Mouse (Mus musculus) hindbrain, embryonic 10.5 days (tissue): Measurements from ENCODE around the gene Efna4. TPM values are rescaled to one million over a fixed set of nuclear protein-coding genes. Genes with fewer than 3 reads are reported as not detected.

Experiments used
- DNase-seq: peaks from one replicate; pipeline ENCODE4 v3.0.0-alpha.2; 2017; ENCODE audit warnings: low spot score
- H3K27ac ChIP-seq: fragments of 300-500 bp; sonication (generic); 2 replicates; pipeline ENCODE4 v1.5.1; 2016; ENCODE audit warnings: mild to moderate bottlenecking, moderate library complexity
- H3K27me3 ChIP-seq: fragments of 300-500 bp; sonication (generic); 2 replicates; pipeline ENCODE4 v1.6.1; 2016; ENCODE audit warnings: mild to moderate bottlenecking; ENCODE audit not compliant: poor library complexity, insufficient read depth, severe bottlenecking
- H3K36me3 ChIP-seq: fragments of 300-500 bp; sonication (generic); 2 replicates; pipeline ENCODE4 v1.6.1; 2016; ENCODE audit warnings: mild to moderate bottlenecking, moderate library complexity
- H3K4me1 ChIP-seq: fragments of 300-500 bp; sonication (generic); replicated peaks from 2 replicates; pipeline ENCODE4 v1.6.1; 2016; ENCODE audit warnings: mild to moderate bottlenecking
- H3K4me3 ChIP-seq: fragments of 300-500 bp; sonication (generic); 2 replicates; pipeline ENCODE4 v1.5.1; 2016; ENCODE audit warnings: mild to moderate bottlenecking, moderate library complexity
- H3K9me3 ChIP-seq: fragments of 300-500 bp; sonication (generic); 2 replicates; pipeline ENCODE4 v1.6.1; 2016; ENCODE audit warnings: mild to moderate bottlenecking, moderate library complexity
- WGBS: fragments of 180-500 bp; shearing (Covaris S2); methylation state at CpG from one replicate; pipeline ENCODE4 v1.1.7; 2016; 5-methylcytosine and 5-hydroxymethylcytosine counted together
- polyA plus RNA-seq: library from polyadenylated mRNA; unstranded; fragments of >200 nt; fragmentation: Nextera tagmentation; extraction: Ambion mirVana; gene quantifications from 2 replicates; pipeline ENCODE4 v1.2.1, GENCODE M21; 2016

The Efna4 gene
- polyA plus RNA-seq, 1 experiment from 2014 or later = 23.2 TPM

GRCm38 (mm10) chr3:89379388-89380131, 41.7 kb upstream of the Efna4 start:
- DNase-seq = no peak
- Histone ChIP-seq H3K4me3 (peak overlapping the region; percentile 65; the same call in 1 of the 2 replicates), H3K36me3 (peaks cover 18% of the 10 kb centered on the region; the same call in 1 of the 2 replicates), H3K4me1 (peaks cover 31% of the 10 kb centered on the region), H3K27ac (peak overlapping the region; percentile 93), H3K9me3 (no peaks in the 10 kb centered on the region), H3K27me3 (no peaks in the 10 kb centered on the region)
- WGBS = 87% methylated on average over 31 of the region's 31 CpGs

- H3K9me3 ChIP-seq = no peaks in the 10 kb centered on the region
- 1% methylated on average over 29 of the region's 29 CpGs for WGBS
Measured at GRCm38 (mm10) chr3:89378394-89379067, 40.7 kb upstream of the Efna4 start.

GRCm38 (mm10) chr3:89377831-89378230, 40.0 kb upstream of the Efna4 start:
- H3K9me3 ChIP-seq = no peaks in the 10 kb centered on the region
- 67% methylated on average over 4 of the region's 4 CpGs for WGBS
- H3K27me3 ChIP-seq = no peaks in the 10 kb centered on the region
- peak overlapping the region; percentile 93 for H3K27ac ChIP-seq
- H3K4me3 ChIP-seq = peak overlapping the region; percentile 65
- no peak for DNase-seq
- peaks cover 18% of the 10 kb centered on the region; the same call in 1 of the 2 replicates for H3K36me3 ChIP-seq
- H3K4me1 ChIP-seq = peaks cover 25% of the 10 kb centered on the region

More at GRCm38 (mm10) chr3:89378394-89379067, 40.7 kb upstream of the Efna4 start:
- Histone ChIP-seq H3K4me1 (peaks cover 25% of the 10 kb centered on the region), H3K4me3 (peak overlapping the region; percentile 65), H3K36me3 (peaks cover 18% of the 10 kb centered on the region; the same call in 1 of the 2 replicates), H3K27me3 (no peaks in the 10 kb centered on the region), H3K27ac (peak overlapping the region; percentile 93)
- peak; percentile 90 for DNase-seq

- no peak for DNase-seq
- no peaks in the 10 kb centered on the region for H3K36me3 ChIP-seq
- no peak overlapping the region for H3K27ac ChIP-seq
- peaks cover 11% of the 10 kb centered on the region for H3K4me1 ChIP-seq
- no peak overlapping the region for H3K4me3 ChIP-seq
- H3K27me3 ChIP-seq = no peaks in the 10 kb centered on the region
- WGBS = 47% methylated on average over 5 of the region's 5 CpGs
- no peaks in the 10 kb centered on the region for H3K9me3 ChIP-seq
Measured at GRCm38 (mm10) chr3:89373581-89374231, 35.9 kb upstream of the Efna4 start.

- DNase-seq = no peak
- 64% methylated on average over 11 of the region's 11 CpGs for WGBS
- H3K4me3 ChIP-seq = no peak overlapping the region
- peaks cover 16% of the 10 kb centered on the region for H3K27me3 ChIP-seq
- H3K27ac ChIP-seq = no peak overlapping the region
- no peaks in the 10 kb centered on the region for H3K9me3 ChIP-seq
- H3K4me1 ChIP-seq = peaks cover 23% of the 10 kb centered on the region
- H3K36me3 ChIP-seq = no peaks in the 10 kb centered on the region
Measured at GRCm38 (mm10) chr3:89367338-89367737, 29.5 kb upstream of the Efna4 start.

GRCm38 (mm10) chr3:89365486-89366414, 27.9 kb upstream of the Efna4 start:
- peaks cover 23% of the 10 kb centered on the region for H3K4me1 ChIP-seq
- H3K4me3 ChIP-seq = no peak overlapping the region
- DNase-seq = no peak
- H3K27ac ChIP-seq = no peak overlapping the region
- H3K9me3 ChIP-seq = no peaks in the 10 kb centered on the region
- H3K36me3 ChIP-seq = no peaks in the 10 kb centered on the region
- peaks cover 16% of the 10 kb centered on the region for H3K27me3 ChIP-seq
- 78% methylated on average over 20 of the region's 20 CpGs for WGBS

GRCm38 (mm10) chr3:89365153-89365485, 27.3 kb upstream of the Efna4 start, which contains the start of gene Dcst1:
Dcst1 (minus strand) TSS chr3:89365253.
- H3K36me3 ChIP-seq = no peaks in the 10 kb centered on the region
- H3K4me1 ChIP-seq = peaks cover 28% of the 10 kb centered on the region
- H3K4me3 ChIP-seq = no peak within 1 kb of the TSS
- H3K27ac ChIP-seq = no peak within 1 kb of the TSS
- peaks cover 16% of the 10 kb centered on the region for H3K27me3 ChIP-seq
- WGBS = 79% methylated on average over 11 of the region's 11 CpGs
- H3K9me3 ChIP-seq = no peaks in the 10 kb centered on the region
- no peak for DNase-seq

- 54% methylated on average over 8 of the region's 8 CpGs for WGBS
- Histone ChIP-seq H3K4me1 (peaks cover 33% of the 10 kb centered on the region), H3K36me3 (no peaks in the 10 kb centered on the region), H3K9me3 (no peaks in the 10 kb centered on the region), H3K27me3 (peaks cover 16% of the 10 kb centered on the region), H3K27ac (no peak overlapping the region), H3K4me3 (no peak overlapping the region)
- no peak for DNase-seq
Measured at GRCm38 (mm10) chr3:89364631-89365030, 26.8 kb upstream of the Efna4 start.

- Histone ChIP-seq H3K27me3 (peaks cover 16% of the 10 kb centered on the region), H3K4me1 (peaks cover 27% of the 10 kb centered on the region), H3K36me3 (no peaks in the 10 kb centered on the region), H3K4me3 (no peak within 1 kb of the TSS), H3K27ac (no peak within 1 kb of the TSS), H3K9me3 (no peaks in the 10 kb centered on the region)
- WGBS = 87% methylated on average over 7 of the region's 7 CpGs
- DNase-seq = no peak
Measured at GRCm38 (mm10) chr3:89361675-89362074, 23.8 kb upstream of the Efna4 start, which contains the start of gene Dcst2. Dcst2 (plus strand) TSS chr3:89361975.

GRCm38 (mm10) chr3:89360237-89360636, 22.4 kb upstream of the Efna4 start:
- WGBS = 81% methylated on average over 3 of the region's 3 CpGs
- Histone ChIP-seq H3K27ac (peak overlapping the region; percentile 59), H3K4me1 (peaks cover 23% of the 10 kb centered on the region), H3K4me3 (no peak overlapping the region), H3K27me3 (peaks cover 16% of the 10 kb centered on the region; the same call in 1 of the 2 replicates), H3K36me3 (no peaks in the 10 kb centered on the region), H3K9me3 (no peaks in the 10 kb centered on the region)
- no peak for DNase-seq

- peaks cover 17% of the 10 kb centered on the region; the same call in 1 of the 2 replicates for H3K27me3 ChIP-seq
- no peaks in the 10 kb centered on the region for H3K9me3 ChIP-seq
- H3K27ac ChIP-seq = peak overlapping the region; percentile 59; the same call in 1 of the 2 replicates
- peaks cover 22% of the 10 kb centered on the region for H3K4me1 ChIP-seq
- WGBS = 66% methylated on average over 6 of the region's 6 CpGs
- no peaks in the 10 kb centered on the region for H3K36me3 ChIP-seq
- DNase-seq = no peak
- H3K4me3 ChIP-seq = no peak overlapping the region
Measured at GRCm38 (mm10) chr3:89359630-89360029, 21.8 kb upstream of the Efna4 start.

- no peak overlapping the region for H3K27ac ChIP-seq
- H3K27me3 ChIP-seq = peaks cover 44% of the 10 kb centered on the region
- DNase-seq = no peak
- no peaks in the 10 kb centered on the region for H3K36me3 ChIP-seq
- H3K4me1 ChIP-seq = peaks cover 36% of the 10 kb centered on the region
- H3K9me3 ChIP-seq = no peaks in the 10 kb centered on the region
- no peak overlapping the region for H3K4me3 ChIP-seq
- WGBS = 71% methylated on average over 9 of the region's 9 CpGs
Measured at GRCm38 (mm10) chr3:89356029-89356428, 18.2 kb upstream of the Efna4 start.
